Mouse (Mus musculus): ENCODE measurements around the gene Tmem229b. TPM values are rescaled to one million over a fixed set of nuclear protein-coding genes. Genes with fewer than 3 reads are reported as not detected.

Gene Tmem229b
- polyA plus RNA-seq (2016; fragmentation: Nextera tagmentation; extraction: Ambion mirVana), result 1.3 and 2.3 TPM in 2 replicates

DNA sequence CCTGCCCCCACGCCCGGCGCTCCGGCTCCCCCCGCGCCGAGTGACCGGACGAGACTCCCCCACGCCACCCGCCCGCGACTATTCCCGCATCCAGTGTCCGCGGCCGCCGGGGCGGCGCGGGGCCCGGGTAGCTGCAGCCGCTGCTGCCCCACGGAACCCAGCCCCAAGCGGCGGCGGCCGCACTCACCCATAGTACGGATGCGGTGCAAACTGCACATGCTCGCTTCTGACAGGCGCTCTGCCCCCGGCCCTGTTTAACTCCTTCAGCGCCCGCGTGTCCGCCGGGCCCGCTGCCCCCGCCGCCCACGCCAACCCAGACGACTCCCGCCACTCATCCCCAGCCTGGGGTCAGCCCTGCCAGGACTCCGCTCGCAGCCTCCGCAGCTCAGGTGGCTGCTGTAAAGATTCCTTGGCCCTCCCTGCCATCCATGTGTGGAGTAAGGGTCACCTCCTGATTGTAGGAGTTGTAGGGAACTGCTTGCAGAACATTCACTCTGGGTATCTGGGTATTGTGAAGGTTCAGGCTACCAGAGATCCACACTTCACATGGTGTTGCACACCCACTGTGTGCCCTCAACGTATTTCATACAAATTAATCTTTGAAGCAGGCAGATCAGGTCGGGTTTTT, at the start of gene Tmem229b:
Gene Tmem229b, minus strand, starts transcription at position 502 of the 628 bp plus-strand sequence.
- peak; percentile 76 for DNase-seq (ENCODE audit: low spot score)
- no peaks in the 10 kb centered on the region for H3K36me3 ChIP-seq
- peak within 1 kb of the TSS; percentile 96 for H3K4me3 ChIP-seq
- H3K27ac ChIP-seq, result peak within 1 kb of the TSS; percentile 81
- no peaks in the 10 kb centered on the region for H3K9me3 ChIP-seq (replicated peaks)
- H3K4me1 ChIP-seq, result peaks cover 8% of the 10 kb centered on the region
- WGBS, result 2% methylated on average over 47 of the region's 49 CpGs
- H3K27me3 ChIP-seq (ENCODE audit: low read depth, poor library complexity, severe bottlenecking), result peaks cover 60% of the 10 kb centered on the region

DNA sequence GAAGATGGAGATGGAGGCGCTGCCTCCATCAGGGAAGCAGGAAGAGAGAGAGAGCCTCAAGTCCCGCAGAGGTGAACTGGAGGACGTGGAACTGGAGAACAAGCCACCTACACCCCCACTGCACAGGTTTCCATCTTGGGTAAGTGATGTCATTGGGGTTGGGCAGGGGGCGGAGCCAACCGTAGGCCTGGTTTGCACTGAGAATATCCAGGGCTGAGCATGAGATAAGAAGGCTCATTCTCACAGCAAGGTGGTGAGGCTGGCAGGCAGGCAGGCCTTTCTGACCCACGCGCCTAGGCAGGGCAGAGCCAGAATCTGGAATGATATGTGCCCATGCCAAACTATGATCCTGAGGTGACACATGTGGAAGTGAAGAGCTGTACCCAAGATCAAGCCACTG, 47.8 kb upstream of the Tmem229b start:
- Histone ChIP-seq H3K36me3 (peaks cover 25% of the 10 kb centered on the region), H3K9me3 (replicated peaks) (no peaks in the 10 kb centered on the region), H3K4me3 (no peak overlapping the region), H3K4me1 (no peaks in the 10 kb centered on the region), H3K27ac (no peak overlapping the region), H3K27me3 (ENCODE audit: low read depth, poor library complexity, severe bottlenecking) (no peaks in the 10 kb centered on the region)
- no peak for DNase-seq (ENCODE audit: low spot score)
- WGBS, result 86% methylated on average over 7 of the region's 7 CpGs

DNA sequence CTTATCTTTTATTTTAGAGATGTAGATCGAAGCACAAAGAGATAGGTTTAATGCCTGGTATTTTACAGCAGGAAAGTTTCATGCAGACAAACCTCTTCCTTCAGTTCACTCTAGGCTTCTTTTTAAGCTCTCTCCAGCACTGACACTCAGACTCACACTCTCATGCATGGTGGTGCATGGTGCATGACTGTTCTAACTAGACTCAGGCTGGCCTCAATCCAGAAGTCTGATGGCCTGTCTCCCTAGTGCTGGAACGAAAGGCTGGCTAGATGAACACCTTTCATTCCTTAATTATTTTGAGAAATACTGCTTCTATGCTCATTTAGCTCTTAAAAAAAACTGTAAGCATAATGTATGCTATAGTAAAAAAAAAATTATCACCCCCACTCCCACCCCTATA, 44.6 kb upstream of the Tmem229b start:
- H3K27ac ChIP-seq, result no peak overlapping the region
- peaks cover 22% of the 10 kb centered on the region for H3K36me3 ChIP-seq
- H3K4me1 ChIP-seq, result no peaks in the 10 kb centered on the region
- H3K9me3 ChIP-seq (replicated peaks), result no peaks in the 10 kb centered on the region
- DNase-seq (ENCODE audit: low spot score), result no peak
- 92% methylated on average over 2 of the region's 2 CpGs for WGBS
- H3K27me3 ChIP-seq (ENCODE audit: low read depth, poor library complexity, severe bottlenecking), result no peaks in the 10 kb centered on the region
- H3K4me3 ChIP-seq, result no peak overlapping the region

DNA sequence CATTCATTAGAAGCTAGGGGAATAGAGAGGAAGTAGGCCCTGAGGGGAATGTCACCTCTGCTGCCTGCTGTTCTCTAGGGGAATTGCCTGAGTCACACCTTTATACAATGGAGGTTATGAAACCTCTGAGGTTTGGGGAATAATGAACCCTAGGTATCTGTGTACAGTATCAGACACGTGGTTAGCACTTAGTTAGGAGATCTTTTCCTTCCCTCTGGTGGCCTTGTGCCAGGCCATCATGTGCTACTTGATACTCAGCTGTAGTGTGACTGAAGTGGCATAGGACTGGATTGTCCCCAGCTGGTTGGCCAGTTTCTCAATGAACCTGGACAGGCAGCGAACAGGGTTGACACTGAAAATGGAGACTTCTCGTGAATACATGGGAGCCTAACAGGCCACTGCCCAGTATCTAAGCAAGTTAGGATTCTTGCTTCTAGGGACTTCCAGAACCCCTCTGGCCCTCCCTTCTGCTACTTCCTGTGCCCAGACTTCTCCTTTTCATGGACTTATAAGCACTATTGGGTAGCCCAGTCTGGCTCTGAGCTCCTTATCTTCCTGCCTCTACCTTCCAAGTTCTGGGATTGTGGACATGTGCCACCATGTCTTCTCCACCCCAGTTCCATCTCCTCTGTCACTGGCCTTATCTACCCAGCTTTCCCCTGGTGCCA, 43.3 kb upstream of the Tmem229b start:
- Histone ChIP-seq H3K4me3 (no peak overlapping the region), H3K36me3 (peaks cover 25% of the 10 kb centered on the region), H3K9me3 (replicated peaks) (no peaks in the 10 kb centered on the region), H3K27ac (no peak overlapping the region), H3K27me3 (ENCODE audit: low read depth, poor library complexity, severe bottlenecking) (no peaks in the 10 kb centered on the region), H3K4me1 (no peaks in the 10 kb centered on the region)
- DNase-seq (ENCODE audit: low spot score), result no peak
- WGBS, result 87% methylated on average over 3 of the region's 3 CpGs

DNA sequence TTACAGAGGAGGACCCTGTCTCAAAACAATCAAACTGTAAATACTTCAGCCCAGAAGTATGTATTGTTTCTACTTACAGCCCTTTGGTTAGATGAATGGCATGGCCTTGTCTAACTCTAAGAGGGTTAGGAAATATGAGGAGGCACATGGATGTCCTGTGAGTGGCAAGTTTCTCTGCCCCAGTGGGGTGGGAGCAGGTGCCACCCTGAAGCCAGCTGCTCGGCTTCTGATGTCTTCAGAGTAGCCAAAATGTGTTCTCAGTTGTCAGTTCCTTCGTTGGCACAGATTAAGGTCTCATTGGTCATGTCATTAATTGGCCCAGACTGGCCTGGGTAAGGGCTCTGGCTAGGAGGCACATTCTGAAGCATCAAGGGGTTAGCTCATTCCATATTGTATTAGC, 42.4 kb upstream of the Tmem229b start:
- 77% methylated on average over 2 of the region's 2 CpGs for WGBS
- Histone ChIP-seq H3K9me3 (replicated peaks) (no peaks in the 10 kb centered on the region), H3K4me3 (no peak overlapping the region), H3K36me3 (peaks cover 26% of the 10 kb centered on the region), H3K27me3 (ENCODE audit: low read depth, poor library complexity, severe bottlenecking) (no peaks in the 10 kb centered on the region), H3K4me1 (0 out of 2 replicates have a peak, but pooled peaks cover 1% of the 10 kb centered on the region), H3K27ac (no peak overlapping the region)
- no peak for DNase-seq (ENCODE audit: low spot score)

DNA sequence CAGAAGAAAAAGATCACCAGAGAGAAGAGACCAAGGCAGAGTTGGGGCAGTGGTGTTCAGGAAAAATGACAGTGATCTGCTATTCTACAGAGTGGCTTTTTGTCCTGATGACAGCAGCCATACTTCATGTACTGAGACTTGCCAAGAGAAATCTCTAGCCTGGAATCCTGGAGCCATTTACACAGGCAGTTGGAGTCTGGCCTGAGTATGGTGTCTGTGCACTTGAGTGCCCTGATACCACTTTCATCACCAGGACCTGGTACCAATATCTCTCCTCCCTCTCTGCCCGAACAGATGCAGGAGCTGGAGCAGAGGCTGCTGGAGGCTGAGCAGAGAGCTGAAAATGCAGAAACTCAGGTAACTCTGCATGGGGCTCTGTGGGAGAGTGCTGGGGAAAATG, 41.5 kb upstream of the Tmem229b start:
- Histone ChIP-seq H3K4me1 (0 out of 2 replicates have a peak, but pooled peaks cover 3% of the 10 kb centered on the region), H3K9me3 (replicated peaks) (no peaks in the 10 kb centered on the region), H3K4me3 (no peak overlapping the region), H3K27me3 (ENCODE audit: low read depth, poor library complexity, severe bottlenecking) (no peaks in the 10 kb centered on the region), H3K36me3 (peaks cover 20% of the 10 kb centered on the region), H3K27ac (no peak overlapping the region)
- no peak for DNase-seq (ENCODE audit: low spot score)
- WGBS, result 92% methylated on average over 1 of the region's 1 CpGs

DNA sequence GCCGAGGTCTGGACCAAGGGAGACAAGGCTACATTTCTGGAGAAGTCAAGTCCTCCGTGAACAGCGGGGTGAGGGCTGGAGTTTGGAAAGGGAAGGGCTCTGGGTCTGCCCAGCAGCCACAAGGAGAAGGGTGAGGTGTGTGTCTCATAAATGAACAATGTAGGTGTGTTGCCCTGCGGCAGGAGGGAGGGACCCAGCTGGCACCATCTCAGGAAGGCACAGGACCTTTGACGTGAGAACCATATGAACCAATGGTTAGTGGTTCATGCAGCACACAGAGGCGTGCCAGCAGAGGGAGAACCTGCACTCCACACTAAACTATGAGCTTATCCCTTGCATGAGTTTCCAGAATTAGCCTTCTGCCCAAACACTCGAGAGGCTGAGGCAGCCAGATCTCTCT, 39.8 kb upstream of the Tmem229b start:
- peaks cover 17% of the 10 kb centered on the region for H3K36me3 ChIP-seq
- no peaks in the 10 kb centered on the region for H3K9me3 ChIP-seq (replicated peaks)
- WGBS, result 92% methylated on average over 7 of the region's 7 CpGs
- H3K4me3 ChIP-seq, result no peak overlapping the region
- no peaks in the 10 kb centered on the region for H3K27me3 ChIP-seq (ENCODE audit: low read depth, poor library complexity, severe bottlenecking)
- 0 out of 2 replicates have a peak, but pooled peaks cover 3% of the 10 kb centered on the region for H3K4me1 ChIP-seq
- no peak for DNase-seq (ENCODE audit: low spot score)
- H3K27ac ChIP-seq, result no peak overlapping the region

DNA sequence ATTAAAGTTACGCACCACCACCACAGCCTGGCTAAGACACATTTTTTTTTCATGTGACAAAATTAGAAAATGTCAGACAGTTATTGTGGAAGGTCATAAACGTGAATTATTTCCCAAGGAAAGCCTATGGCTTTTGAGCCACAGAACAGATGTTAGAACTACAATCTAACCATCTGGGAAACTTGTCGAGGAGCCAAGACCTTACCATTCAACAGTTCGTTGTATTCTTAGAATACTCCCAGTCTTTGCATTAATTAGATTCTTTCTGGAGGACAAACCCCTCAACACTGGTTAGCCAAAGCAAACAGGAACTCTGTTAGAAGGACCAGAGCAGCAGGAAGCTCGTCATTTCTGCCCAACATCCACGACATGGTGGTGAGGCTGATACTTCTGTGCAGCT, 38.7 kb upstream of the Tmem229b start:
- WGBS, result 92% methylated on average over 6 of the region's 6 CpGs

DNA sequence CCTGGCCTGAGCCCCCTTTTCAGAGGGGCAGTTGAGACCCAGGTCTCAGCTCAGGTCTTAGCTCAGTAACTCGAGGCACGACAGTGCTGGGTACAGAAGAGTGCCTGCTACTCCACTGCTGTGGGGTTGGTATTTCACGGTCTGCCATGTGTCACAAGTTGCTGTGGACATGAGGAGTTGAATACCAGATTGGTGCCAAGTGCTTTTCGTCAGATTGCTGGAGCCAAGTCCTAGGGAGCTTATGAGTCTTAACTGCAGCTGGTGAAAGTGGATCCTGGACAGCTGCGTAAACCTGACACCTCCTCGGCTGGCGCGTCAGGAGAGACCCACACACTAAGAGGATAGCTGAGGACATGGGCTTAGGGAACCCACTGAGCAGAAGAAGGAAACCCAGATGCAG, 37.2 kb upstream of the Tmem229b start:
- 79% methylated on average over 8 of the region's 8 CpGs for WGBS
- Histone ChIP-seq H3K4me1 (0 out of 2 replicates have a peak, but pooled peaks cover 3% of the 10 kb centered on the region), H3K27ac (no peak overlapping the region), H3K4me3 (no peak overlapping the region), H3K36me3 (peaks cover 14% of the 10 kb centered on the region), H3K9me3 (replicated peaks) (no peaks in the 10 kb centered on the region), H3K27me3 (ENCODE audit: low read depth, poor library complexity, severe bottlenecking) (no peaks in the 10 kb centered on the region)
- DNase-seq (ENCODE audit: low spot score), result no peak

More for the DNA sequence above, 38.7 kb upstream of the Tmem229b start:
- no peak overlapping the region for H3K27ac ChIP-seq
- H3K9me3 ChIP-seq (replicated peaks), result no peaks in the 10 kb centered on the region
- no peaks in the 10 kb centered on the region for H3K27me3 ChIP-seq (ENCODE audit: low read depth, poor library complexity, severe bottlenecking)
- H3K36me3 ChIP-seq, result peaks cover 17% of the 10 kb centered on the region
- 0 out of 2 replicates have a peak, but pooled peaks cover 3% of the 10 kb centered on the region for H3K4me1 ChIP-seq
- no peak overlapping the region for H3K4me3 ChIP-seq
- DNase-seq (ENCODE audit: low spot score), result no peak

DNA sequence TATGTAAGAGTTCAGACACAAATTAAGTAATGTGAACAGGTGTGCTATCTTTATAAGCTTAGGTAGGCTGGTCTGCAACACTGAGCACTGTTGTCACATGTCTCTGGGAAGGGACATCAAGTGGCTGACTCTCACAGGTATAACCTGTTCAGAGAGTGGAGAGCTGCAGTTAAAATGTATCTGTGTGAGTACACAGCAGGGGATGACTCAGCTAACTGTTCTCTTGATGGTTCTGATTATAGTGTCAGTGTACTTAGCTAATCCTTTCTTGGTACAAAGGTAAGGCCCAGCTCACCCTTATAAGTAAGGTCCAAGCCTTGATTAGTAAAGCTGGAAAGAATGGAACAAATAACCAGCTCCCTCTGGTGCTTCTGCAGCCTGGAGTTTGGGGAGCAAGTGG, 34.0 kb upstream of the Tmem229b start:
- Histone ChIP-seq H3K27me3 (ENCODE audit: low read depth, poor library complexity, severe bottlenecking) (no peaks in the 10 kb centered on the region), H3K36me3 (peaks cover 14% of the 10 kb centered on the region), H3K4me3 (no peak overlapping the region), H3K9me3 (replicated peaks) (no peaks in the 10 kb centered on the region), H3K27ac (no peak overlapping the region), H3K4me1 (0 out of 2 replicates have a peak, but pooled peaks cover 3% of the 10 kb centered on the region)
- no peak for DNase-seq (ENCODE audit: low spot score)

DNA sequence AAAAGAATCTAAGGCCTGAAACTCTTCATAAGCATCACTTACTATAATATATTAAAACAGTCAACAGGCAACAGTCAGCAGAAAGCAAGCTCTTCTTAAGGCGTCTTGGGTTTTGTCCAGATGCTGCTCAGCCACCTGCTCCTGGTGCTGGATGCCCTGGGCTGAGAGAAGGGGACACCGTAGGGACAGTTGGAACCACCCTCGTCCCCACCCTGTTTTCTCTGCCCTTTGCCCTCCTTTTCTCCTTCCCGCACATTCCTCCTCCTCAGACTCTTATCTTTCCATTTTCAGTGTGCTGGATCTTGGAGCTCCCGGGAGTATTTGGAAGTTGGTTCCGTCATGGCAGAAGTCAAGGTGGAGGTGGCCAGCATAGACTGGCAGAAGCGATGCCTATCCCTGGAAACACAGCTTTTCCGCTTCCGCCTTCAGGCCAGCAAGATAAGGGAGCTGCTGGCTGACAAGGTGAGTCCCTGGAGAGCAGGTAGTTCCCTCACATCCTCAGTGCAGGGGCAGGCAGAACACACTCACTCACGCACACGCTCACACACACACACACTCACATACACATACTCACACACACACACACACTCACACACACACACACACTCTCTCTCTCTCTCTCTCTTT, 32.9 kb upstream of the Tmem229b start:
- Histone ChIP-seq H3K9me3 (replicated peaks) (no peaks in the 10 kb centered on the region), H3K36me3 (peaks cover 8% of the 10 kb centered on the region), H3K27me3 (ENCODE audit: low read depth, poor library complexity, severe bottlenecking) (no peaks in the 10 kb centered on the region), H3K27ac (no peak overlapping the region), H3K4me3 (no peak overlapping the region), H3K4me1 (0 out of 2 replicates have a peak, but pooled peaks cover 3% of the 10 kb centered on the region)
- no peak for DNase-seq (ENCODE audit: low spot score)
- WGBS, result 91% methylated on average over 11 of the region's 11 CpGs

DNA sequence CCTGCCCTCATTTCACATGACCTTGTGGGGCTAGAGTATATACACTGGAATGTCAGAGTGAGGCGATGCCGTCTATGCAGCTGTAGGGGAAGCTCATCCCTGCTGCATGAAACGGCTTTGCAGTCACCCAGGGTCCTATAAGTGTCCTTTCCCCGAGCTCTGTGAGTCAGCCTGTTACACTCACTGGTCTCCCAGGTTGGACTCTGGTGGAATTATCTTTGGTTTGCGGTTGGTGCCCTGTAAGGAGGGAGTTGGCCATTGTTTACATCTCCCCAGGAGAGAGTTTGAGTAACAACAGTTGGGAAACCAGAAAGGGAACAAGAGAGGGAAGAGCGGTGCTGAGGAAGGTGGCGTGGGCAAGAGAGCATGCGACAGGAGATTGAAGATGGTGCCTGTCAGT, 32.3 kb upstream of the Tmem229b start:
- 78% methylated on average over 8 of the region's 8 CpGs for WGBS

DNA sequence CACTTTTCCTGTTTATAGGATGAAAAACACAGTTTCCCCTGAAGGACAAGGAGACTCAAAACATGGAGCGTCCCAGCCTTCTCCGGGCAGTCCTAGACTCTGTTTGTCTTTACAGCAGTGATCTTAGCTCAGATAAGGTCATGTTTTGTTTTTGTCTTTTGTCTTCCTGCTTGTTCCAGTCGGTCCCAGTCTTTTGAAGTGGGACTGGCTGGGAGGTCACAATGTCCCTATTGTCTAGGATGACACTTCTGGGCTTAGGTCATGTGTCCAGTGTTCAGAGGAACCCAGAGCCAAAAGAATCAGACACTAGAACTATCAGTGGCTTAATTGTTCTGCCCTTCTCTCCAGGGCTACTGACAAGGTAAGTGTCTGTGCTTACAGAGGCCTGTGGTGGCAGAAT, 27.9 kb upstream of the Tmem229b start:
- H3K4me3 ChIP-seq, result no peak overlapping the region

More for the DNA sequence above, 32.3 kb upstream of the Tmem229b start:
- Histone ChIP-seq H3K27ac (no peak overlapping the region), H3K9me3 (replicated peaks) (no peaks in the 10 kb centered on the region), H3K4me3 (no peak overlapping the region), H3K4me1 (0 out of 2 replicates have a peak, but pooled peaks cover 1% of the 10 kb centered on the region), H3K27me3 (ENCODE audit: low read depth, poor library complexity, severe bottlenecking) (no peaks in the 10 kb centered on the region), H3K36me3 (peaks cover 3% of the 10 kb centered on the region)
- DNase-seq (ENCODE audit: low spot score), result no peak

More for the DNA sequence above, 27.9 kb upstream of the Tmem229b start:
- WGBS, result 54% methylated on average over 3 of the region's 3 CpGs
- H3K36me3 ChIP-seq, result no peaks in the 10 kb centered on the region
- DNase-seq (ENCODE audit: low spot score), result no peak
- H3K9me3 ChIP-seq (replicated peaks), result no peaks in the 10 kb centered on the region
- no peak overlapping the region for H3K27ac ChIP-seq
- 0 out of 2 replicates have a peak, but pooled peaks cover under 1% of the 10 kb centered on the region for H3K27me3 ChIP-seq (ENCODE audit: low read depth, poor library complexity, severe bottlenecking)
- no peaks in the 10 kb centered on the region for H3K4me1 ChIP-seq
